Mouse (Mus musculus): ENCODE measurements around the gene Kiss1r.

Gene Kiss1r

GRCm38 (mm10) chr10:79971183-79971497 lies 54.4 kb downstream of the Kiss1r start:
- DNase-seq (ENCODE audit: low spot score): no peak

Data from layer of hippocampus, adult 9-10 months (tissue).